Mouse (Mus musculus) MEL (cell line): Measurements from ENCODE around the gene Nfe2l2. TPM values are rescaled to one million over a fixed set of nuclear protein-coding genes. Genes with fewer than 3 reads are reported as not detected.

Source experiments
- DNase-seq: peaks from one replicate; pipeline ENCODE4 v3.0.0; 2011; ENCODE audit warnings: low read depth, low spot score
- H3K27ac ChIP-seq: 2 replicates; pipeline ENCODE4 v1.5.1; 2012; ENCODE audit warnings: low read depth, mild to moderate bottlenecking, control low read depth, low read length, moderate library complexity; ENCODE audit not compliant: control insufficient read depth
- H3K27me3 ChIP-seq, 2 experiments: fragments of 150-350 bp in 1 of 2; sonication (generic) in 1 of 2; 2 replicates each; pipeline ENCODE4 v1.6.1; 2012; ENCODE audit warnings: low read length in 2 of 2, mild to moderate bottlenecking in 2 of 2, improper control_type of control experiment in 1 of 2, moderate library complexity in 1 of 2; ENCODE audit not compliant: insufficient read depth in 2 of 2, control insufficient read depth in 1 of 2
- H3K36me3 ChIP-seq, 2 experiments: 2 replicates each; pipeline ENCODE4 v1.6.1; 2012 to 2014; ENCODE audit warnings: low read length in 2 of 2, improper control_type of control experiment in 1 of 2, inconsistent platforms in 1 of 2, mild to moderate bottlenecking in 1 of 2; ENCODE audit not compliant: insufficient read depth in 2 of 2, control insufficient read depth in 1 of 2
- H3K4me1 ChIP-seq, 2 experiments: fragments of 150-350 bp in 1 of 2; sonication (generic) in 1 of 2; 2 replicates each; pipeline ENCODE4 v1.6.1; 2012; ENCODE audit warnings: low read length in 2 of 2, improper control_type of control experiment in 1 of 2, mild to moderate bottlenecking in 1 of 2; ENCODE audit not compliant: insufficient read depth in 2 of 2, control insufficient read depth in 1 of 2
- H3K4me3 ChIP-seq, 2 experiments: fragments of 150-350 bp in 1 of 2; sonication (generic) in 1 of 2; 2 replicates each; pipeline ENCODE4 v1.5.1; 2012; ENCODE audit warnings: low read depth in 2 of 2, low read length in 2 of 2, mild to moderate bottlenecking in 2 of 2, moderate library complexity in 2 of 2, control low read depth in 1 of 2, improper control_type of control experiment in 1 of 2; ENCODE audit not compliant: control insufficient read depth in 1 of 2, insufficient read depth in 1 of 2
- H3K79me2 ChIP-seq: 2 replicates; pipeline ENCODE4 v1.6.1; 2012; ENCODE audit warnings: mild to moderate bottlenecking, low read length, moderate library complexity; ENCODE audit not compliant: control insufficient read depth, poor library complexity, insufficient read depth
- H3K9ac ChIP-seq: 2 replicates; pipeline ENCODE4 v1.6.1; 2012; ENCODE audit warnings: low read depth, mild to moderate bottlenecking, control low read depth, low read length, moderate library complexity; ENCODE audit not compliant: control insufficient read depth, poor library complexity, severe bottlenecking
- H3K9me3 ChIP-seq: fragments of 150-350 bp; sonication (generic); replicated peaks from 2 replicates; pipeline ENCODE4 v1.6.1; 2012; ENCODE audit warnings: mild to moderate bottlenecking, low read length, improper control_type of control experiment, moderate library complexity; ENCODE audit not compliant: insufficient read depth
- CHD1 ChIP-seq: IDR thresholded peaks from 2 replicates; pipeline ENCODE4 v1.6.1; 2012; ENCODE audit warnings: low read depth, mild to moderate bottlenecking, inconsistent platforms, low read length, improper control_type of control experiment
- E2F4 ChIP-seq: IDR thresholded peaks from 2 replicates; pipeline ENCODE4 v1.6.1; 2011; ENCODE audit warnings: low read depth, low read length, improper control_type of control experiment, borderline replicate concordance
- ETS1 ChIP-seq: IDR thresholded peaks from 2 replicates; pipeline ENCODE4 v1.6.1; 2012; ENCODE audit warnings: low read depth, mild to moderate bottlenecking, inconsistent platforms, low read length, improper control_type of control experiment, moderate library complexity
- GABPA ChIP-seq: IDR thresholded peaks from 2 replicates; pipeline ENCODE4 v1.6.1; 2012; ENCODE audit warnings: low read depth, mild to moderate bottlenecking, inconsistent platforms, low read length, improper control_type of control experiment, moderate library complexity
- GATA1 ChIP-seq: IDR thresholded peaks from 2 replicates; pipeline ENCODE4 v1.6.1; 2011; ENCODE audit warnings: low read depth, low read length, improper control_type of control experiment
- HCFC1 ChIP-seq: IDR thresholded peaks from 2 replicates; pipeline ENCODE4 v1.6.1; 2012; ENCODE audit warnings: low read depth, mild to moderate bottlenecking, inconsistent platforms, low read length, improper control_type of control experiment, moderate library complexity
- JUND ChIP-seq: IDR thresholded peaks from 2 replicates; pipeline ENCODE4 v1.6.1; 2011; ENCODE audit warnings: low read depth, mild to moderate bottlenecking, improper control_type of control experiment, low read length
- KAT2A ChIP-seq: conservative IDR thresholded peaks from 2 replicates; pipeline ENCODE4 v1.6.1; 2012; ENCODE audit warnings: low read depth, low read length, improper control_type of control experiment, inconsistent platforms
- MAFK ChIP-seq: IDR thresholded peaks from 2 replicates; pipeline ENCODE4 v1.6.1; 2011; ENCODE audit warnings: low read depth, mild to moderate bottlenecking, low read length, improper control_type of control experiment, borderline replicate concordance
- MYC ChIP-seq: IDR thresholded peaks from 2 replicates; pipeline ENCODE4 v1.6.1; 2011; ENCODE audit warnings: low read depth, mild to moderate bottlenecking, low read length, improper control_type of control experiment, moderate library complexity
- NRF1 ChIP-seq: IDR thresholded peaks from 2 replicates; pipeline ENCODE4 v1.6.1; 2014; ENCODE audit warnings: low read depth, mild to moderate bottlenecking, inconsistent platforms, low read length, improper control_type of control experiment, moderate library complexity; ENCODE audit not compliant: poor library complexity, insufficient read depth, severe bottlenecking
- POLR2AphosphoS5 ChIP-seq: IDR thresholded peaks from 2 replicates; pipeline ENCODE4 v1.6.1; 2012; ENCODE audit warnings: low read depth, borderline replicate concordance, mild to moderate bottlenecking, inconsistent platforms, low read length, moderate library complexity, mixed read lengths
- RAD21 ChIP-seq: IDR thresholded peaks from 2 replicates; pipeline ENCODE4 v1.6.1; 2011; ENCODE audit warnings: mild to moderate bottlenecking, low read depth, low read length, improper control_type of control experiment
- SMC3 ChIP-seq: IDR thresholded peaks from 2 replicates; pipeline ENCODE4 v1.6.1; 2011; ENCODE audit warnings: low read depth, low read length, improper control_type of control experiment
- USF1 ChIP-seq: IDR thresholded peaks from 2 replicates; pipeline ENCODE4 v1.6.1; 2014; ENCODE audit warnings: low read depth, mild to moderate bottlenecking, inconsistent platforms, low read length, improper control_type of control experiment, moderate library complexity
- USF2 ChIP-seq, 2 experiments: IDR thresholded peaks; 2 replicates each; pipeline ENCODE4 v1.6.1; 2011 to 2012; ENCODE audit warnings: improper control_type of control experiment in 2 of 2, low read length in 2 of 2, borderline replicate concordance in 1 of 2, inconsistent platforms in 1 of 2, low read depth in 1 of 2, mild to moderate bottlenecking in 1 of 2; ENCODE audit not compliant: insufficient read depth in 1 of 2
- ZC3H11A ChIP-seq: IDR thresholded peaks from 2 replicates; pipeline ENCODE4 v1.6.1; 2012; ENCODE audit warnings: low read depth, mild to moderate bottlenecking, inconsistent platforms, low read length, improper control_type of control experiment
- ZKSCAN1 ChIP-seq: IDR thresholded peaks from 2 replicates; pipeline ENCODE4 v1.6.1; 2012; ENCODE audit warnings: low read depth, mild to moderate bottlenecking, inconsistent platforms, low read length, improper control_type of control experiment, moderate library complexity
- ZNF384 ChIP-seq: IDR thresholded peaks from 2 replicates; pipeline ENCODE4 v1.6.1; 2012; ENCODE audit warnings: low read depth, mild to moderate bottlenecking, inconsistent platforms, low read length, improper control_type of control experiment
- polyA plus RNA-seq, 2 experiments: library from polyadenylated mRNA; stranded (reverse) in 1 of 2; unstranded in 1 of 2; fragments of >175 nt in 1 of 2; fragments of >200 nt in 1 of 2; gene quantifications; 2 replicates each; pipeline versions ENCODE4 v1.2.1 to v1.2.4; 2012; ENCODE audit warnings: low replicate concordance in 2 of 2, low read depth in 1 of 2; ENCODE audit not compliant: insufficient read length in 2 of 2, insufficient read depth in 1 of 2, missing spikeins in 1 of 2
- total RNA-seq: library from RNA; depleted of rRNA; stranded (reverse); fragments of 300-350 nt; gene quantifications from 2 replicates; pipeline ENCODE4 v1.2.3, GENCODE M21; 2012

Gene Nfe2l2
- total and polyA plus RNA-seq, 3 experiments: 42.1 to 59.1 TPM; not detected in 1

- Histone ChIP-seq H3K27ac (no peak overlapping the region), H3K9ac (no peak overlapping the region), H3K4me3 (no peak overlapping the region), H3K36me3 (no peaks in the 10 kb centered on the region), H3K9me3 (no peaks in the 10 kb centered on the region), H3K27me3 (peaks cover 7 to 15% of the 10 kb centered on the region in 2 experiments), H3K79me2 (no peaks in the 10 kb centered on the region), H3K4me1 (no peaks in the 10 kb centered on the region)
- TF ChIP-seq MAFK: no peak
- no peak for TF ChIP-seq CHD1
- TF ChIP-seq E2F4: no peak
- no peak for TF ChIP-seq MYC
- TF ChIP-seq SMC3: no peak
- TF ChIP-seq ZKSCAN1: no peak
- no peak for TF ChIP-seq USF2 (IDR thresholded peaks at IDR 0.05; ENCODE audit: borderline replicate concordance in 1 of 2, insufficient read depth in 1 of 2, low read depth in 1 of 2, low read length in 2 of 2)
- no peak for TF ChIP-seq POLR2AphosphoS5
- TF ChIP-seq GABPA: no peak
- TF ChIP-seq USF1: no peak
- no peak for TF ChIP-seq RAD21
- TF ChIP-seq KAT2A: no peak
- no peak for TF ChIP-seq GATA1
- no peak for TF ChIP-seq NRF1
- TF ChIP-seq JUND: no peak
- no peak for TF ChIP-seq ETS1
- TF ChIP-seq HCFC1: no peak
- no peak for TF ChIP-seq ZNF384
- no peak for DNase-seq
These were observed 15.0 kb upstream of the Nfe2l2 start for GRCm38 (mm10) chr2:75719331-75719869.

GRCm38 (mm10) chr2:75716046-75717016 is 11.9 kb upstream of the Nfe2l2 start:
- Histone ChIP-seq H3K27ac (no peak overlapping the region), H3K4me3 (no peak overlapping the region), H3K79me2 (no peaks in the 10 kb centered on the region), H3K9me3 (no peaks in the 10 kb centered on the region), H3K27me3 (peaks cover 5 to 11% of the 10 kb centered on the region in 2 experiments), H3K4me1 (no peaks in the 10 kb centered on the region), H3K9ac (no peak overlapping the region), H3K36me3 (no peaks in the 10 kb centered on the region)
- no peak for TF ChIP-seq GABPA
- no peak for TF ChIP-seq ZC3H11A
- DNase-seq: no peak
